Mouse (Mus musculus) neural tube, embryonic 13.5 days (tissue): ENCODE data around the gene Uty. TPM values are rescaled to one million over a fixed set of nuclear protein-coding genes. Genes with fewer than 3 reads are reported as not detected.

ENCODE experiments used
- polyA plus RNA-seq: library from polyadenylated mRNA; unstranded; fragments of >200 nt; fragmentation: Nextera tagmentation; extraction: Ambion mirVana; gene quantifications from 2 replicates; pipeline ENCODE4 v1.2.1, GENCODE M21; 2015

Uty gene
- polyA plus RNA-seq, 1 experiment from 2014 or later, result 9.2 TPM

Other genes starting within 250 kb of the Uty start
- gene Eif2s3y, start 235.2 kb downstream of the Uty start, polyA plus RNA-seq, result 33.6 and 35.7 TPM in 2 replicates
- 13.5 and 16.8 TPM in 2 replicates for gene Ddx3y, start 40.9 kb upstream of the Uty start, polyA plus RNA-seq
- gene Usp9y, start 214.0 kb upstream of the Uty start, polyA plus RNA-seq, result not detected in 2 replicates